Mouse (Mus musculus): ENCODE measurements around the gene Tmem232. TPM values are rescaled to one million over a fixed set of nuclear protein-coding genes. Genes with fewer than 3 reads are reported as not detected.
"Not testable (repeated sequence)": the region's sequence is repeated elsewhere in the genome, so short reads cannot be mapped to it uniquely, and the experiment has no call there.

The Tmem232 gene
- total RNA-seq, 1 experiment from 2014 or later = not detected

- not testable (repeated sequence) for DNase-seq
Observed at GRCm38 (mm10) chr17:65221687-65222086, 318.9 kb downstream of the Tmem232 start.

Small RNA genes lying within 50 kb of the gene (microRNA-seq; reads per million reads assigned to microRNA genes)
- 0 reads per million in 2 experiments for gene Gm25731

Other genes with a start within 250 kb of the Tmem232 start
- 132 and 134 TPM in 2 replicates for gene Vapa, start 72.8 kb upstream of the Tmem232 start, total RNA-seq (2021)
- 11.9 and 12.5 TPM in 2 replicates for gene Txndc2, start 101.4 kb upstream of the Tmem232 start, total RNA-seq (2021)
- 30.0 and 33.0 TPM in 2 replicates for gene Rab31, start 232.0 kb upstream of the Tmem232 start, total RNA-seq (2021)
- 58.1 and 61.3 TPM in 2 replicates for gene Ppp4r1, start 241.8 kb upstream of the Tmem232 start, total RNA-seq (2021)